Mouse (Mus musculus): ENCODE measurements around the gene Lhpp. TPM values are rescaled to one million over a fixed set of nuclear protein-coding genes. Genes with fewer than 3 reads are reported as not detected.

The Lhpp gene
- polyA plus RNA-seq, 1 experiment = 4.7 TPM

DNA sequence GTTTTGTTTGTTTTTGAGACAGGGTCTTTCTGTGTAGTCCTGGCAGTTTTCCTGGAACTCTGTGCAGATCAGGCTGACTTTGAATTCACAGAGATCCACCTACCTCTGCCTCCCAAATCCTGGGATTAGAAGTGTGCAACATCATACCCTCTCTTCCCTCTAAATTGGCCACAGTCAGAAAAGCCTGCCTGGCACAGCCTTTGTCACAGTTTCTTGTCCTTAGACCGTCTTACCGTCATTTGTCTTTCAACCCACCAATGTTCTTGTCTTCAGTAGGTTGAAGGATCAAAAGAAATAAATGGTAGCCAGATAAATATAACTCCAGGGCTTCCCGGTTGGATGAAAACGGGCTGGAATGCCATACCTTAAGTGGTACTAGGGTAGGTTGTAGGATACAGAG is 5.7 kb upstream of the Lhpp start:
- peaks cover 37% of the 10 kb centered on the region for H3K27me3 ChIP-seq (ENCODE audit: control insufficient read depth, insufficient read depth, insufficient read length)
- TF ChIP-seq TCF3 (IDR thresholded peaks at IDR 0.05; ENCODE audit: insufficient read length, low read depth) (no peak), POLR2AphosphoS2 (IDR thresholded peaks at IDR 0.05; ENCODE audit: insufficient read length, low read depth) (no peak), CEBPB (IDR thresholded peaks at IDR 0.05; ENCODE audit: insufficient read depth, poor library complexity, severe bottlenecking) (no peak), MYOD1 (IDR thresholded peaks at IDR 0.05; ENCODE audit: control insufficient read depth in 1 of 3, insufficient read length in 2 of 3, low read depth in 2 of 3) (no peak), E2F4 (IDR thresholded peaks at IDR 0.05; ENCODE audit: insufficient read depth) (no peak)
- H3K36me3 ChIP-seq (ENCODE audit: control insufficient read depth, insufficient read depth) = no peaks in the 10 kb centered on the region
- no peak overlapping the region for H3K4me3 ChIP-seq
- no peak overlapping the region for H3K4me2 ChIP-seq (ENCODE audit: low read depth)
- no peaks in the 10 kb centered on the region for H3K79me2 ChIP-seq (ENCODE audit: control insufficient read depth, insufficient read depth)
- H3ac ChIP-seq (ENCODE audit: control insufficient read depth, insufficient read length) = no peak overlapping the region

DNA sequence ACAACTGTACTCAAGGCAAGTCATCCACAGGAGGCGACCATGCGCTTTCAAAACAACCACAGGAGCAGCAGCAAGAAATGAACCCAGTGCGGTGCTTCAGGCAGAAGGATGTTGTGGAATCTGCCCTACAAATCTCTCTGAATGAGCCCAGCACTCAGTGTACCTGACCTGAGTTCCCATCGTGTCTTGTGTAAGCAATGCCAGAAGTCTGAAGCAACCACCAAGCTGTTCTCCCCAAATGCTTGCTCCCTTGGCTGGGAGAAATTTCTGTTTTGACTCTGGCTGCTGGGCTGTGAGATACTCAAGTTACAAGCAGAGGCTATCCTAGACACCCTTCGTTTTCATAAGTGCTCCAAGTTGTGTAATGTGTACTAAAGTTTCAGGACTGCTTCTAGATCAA is 4.7 kb upstream of the Lhpp start:
- Histone ChIP-seq H3K27me3 (ENCODE audit: control insufficient read depth, insufficient read depth, insufficient read length) (peaks cover 30% of the 10 kb centered on the region), H3K4me2 (ENCODE audit: low read depth) (no peak overlapping the region), H3K36me3 (ENCODE audit: control insufficient read depth, insufficient read depth) (no peaks in the 10 kb centered on the region), H3K4me3 (no peak overlapping the region), H3K79me2 (ENCODE audit: control insufficient read depth, insufficient read depth) (no peaks in the 10 kb centered on the region), H3ac (ENCODE audit: control insufficient read depth, insufficient read length) (no peak overlapping the region)
- TF ChIP-seq MYOG (IDR thresholded peaks at IDR 0.05; ENCODE audit: control insufficient read depth in 1 of 3, insufficient read depth in 1 of 3, insufficient read length in 2 of 3, low read depth in 2 of 3) (no peak), USF1 (IDR thresholded peaks at IDR 0.05; ENCODE audit: low read depth) (no peak), SRF (IDR thresholded peaks at IDR 0.05; ENCODE audit: control insufficient read depth, insufficient read length, low read depth) (no peak), TCF12 (IDR thresholded peaks at IDR 0.05; ENCODE audit: insufficient read depth, poor library complexity, severe bottlenecking) (no peak), E2F4 (IDR thresholded peaks at IDR 0.05; ENCODE audit: insufficient read depth) (no peak), POLR2AphosphoS2 (IDR thresholded peaks at IDR 0.05; ENCODE audit: insufficient read length, low read depth) (no peak), CEBPB (IDR thresholded peaks at IDR 0.05; ENCODE audit: insufficient read depth, poor library complexity, severe bottlenecking) (no peak), REST (IDR thresholded peaks at IDR 0.05; ENCODE audit: insufficient read depth, insufficient read length) (no peak), MYOD1 (IDR thresholded peaks at IDR 0.05; ENCODE audit: control insufficient read depth in 1 of 3, insufficient read length in 2 of 3, low read depth in 2 of 3) (no peak), POLR2A (IDR thresholded peaks at IDR 0.05; ENCODE audit: insufficient read length, low read depth) (no peak), MAX (IDR thresholded peaks at IDR 0.05; ENCODE audit: low read depth) (no peak), TCF3 (IDR thresholded peaks at IDR 0.05; ENCODE audit: insufficient read length, low read depth) (no peak)

DNA sequence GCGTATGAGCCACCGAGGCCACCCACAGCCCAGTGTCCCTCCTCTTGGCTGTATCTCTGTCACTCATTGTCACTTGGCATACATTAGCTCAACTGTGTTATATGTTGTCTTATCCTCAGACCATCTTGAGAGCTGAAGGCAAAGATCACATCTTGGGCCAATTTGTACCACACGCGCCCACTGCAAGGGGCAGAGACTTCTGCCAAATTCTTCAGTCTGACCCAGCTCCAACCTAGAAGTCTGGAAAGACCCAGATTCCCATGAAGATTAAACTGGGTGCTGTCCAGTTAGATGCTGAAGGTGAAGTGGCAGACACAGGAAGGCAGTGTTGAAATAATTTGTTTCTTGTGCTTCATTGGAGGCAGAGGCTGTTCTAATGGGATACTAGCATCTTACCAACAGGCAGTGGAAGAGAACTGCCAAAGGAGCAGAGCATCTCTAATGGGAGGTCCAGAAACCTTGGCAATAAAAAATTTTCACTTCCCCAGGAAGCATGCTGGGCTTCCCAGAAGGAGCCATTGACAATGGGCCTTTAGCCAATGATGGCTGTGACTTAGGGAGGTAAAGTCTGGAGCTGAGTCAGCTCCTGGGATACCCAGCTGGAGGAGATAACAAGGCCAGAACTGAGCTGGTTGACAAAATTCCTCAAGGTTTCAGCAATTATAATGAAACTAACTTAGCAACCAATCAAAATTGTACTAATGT is 2.0 kb upstream of the Lhpp start:
- no peak overlapping the region for H3ac ChIP-seq (ENCODE audit: control insufficient read depth, insufficient read length)
- H3K4me2 ChIP-seq (ENCODE audit: low read depth) = no peak overlapping the region
- H3K36me3 ChIP-seq (ENCODE audit: control insufficient read depth, insufficient read depth) = no peaks in the 10 kb centered on the region
- H3K4me3 ChIP-seq = no peak overlapping the region
- no peaks in the 10 kb centered on the region for H3K79me2 ChIP-seq (ENCODE audit: control insufficient read depth, insufficient read depth)
- peaks cover 16% of the 10 kb centered on the region for H3K27me3 ChIP-seq (ENCODE audit: control insufficient read depth, insufficient read depth, insufficient read length)
- no peak for TF ChIP-seq CEBPB (IDR thresholded peaks at IDR 0.05; ENCODE audit: insufficient read depth, poor library complexity, severe bottlenecking)
- no peak for TF ChIP-seq MAX (IDR thresholded peaks at IDR 0.05; ENCODE audit: low read depth)
- TF ChIP-seq MYOG (IDR thresholded peaks at IDR 0.05; ENCODE audit: control insufficient read depth in 1 of 3, insufficient read depth in 1 of 3, insufficient read length in 2 of 3, low read depth in 2 of 3) = no peak
- no peak for TF ChIP-seq REST (IDR thresholded peaks at IDR 0.05; ENCODE audit: insufficient read depth, insufficient read length)
- TF ChIP-seq TCF12 (IDR thresholded peaks at IDR 0.05; ENCODE audit: insufficient read depth, poor library complexity, severe bottlenecking) = no peak
- TF ChIP-seq POLR2AphosphoS2 (IDR thresholded peaks at IDR 0.05; ENCODE audit: insufficient read length, low read depth) = no peak
- TF ChIP-seq SRF (IDR thresholded peaks at IDR 0.05; ENCODE audit: control insufficient read depth, insufficient read length, low read depth) = no peak
- no peak for TF ChIP-seq TCF3 (IDR thresholded peaks at IDR 0.05; ENCODE audit: insufficient read length, low read depth)
- TF ChIP-seq POLR2A (IDR thresholded peaks at IDR 0.05; ENCODE audit: insufficient read length, low read depth) = no peak
- TF ChIP-seq E2F4 (IDR thresholded peaks at IDR 0.05; ENCODE audit: insufficient read depth) = no peak
- TF ChIP-seq MYOD1 (IDR thresholded peaks at IDR 0.05; ENCODE audit: control insufficient read depth in 1 of 3, insufficient read length in 2 of 3, low read depth in 2 of 3) = no peak
- no peak for TF ChIP-seq USF1 (IDR thresholded peaks at IDR 0.05; ENCODE audit: low read depth)

DNA sequence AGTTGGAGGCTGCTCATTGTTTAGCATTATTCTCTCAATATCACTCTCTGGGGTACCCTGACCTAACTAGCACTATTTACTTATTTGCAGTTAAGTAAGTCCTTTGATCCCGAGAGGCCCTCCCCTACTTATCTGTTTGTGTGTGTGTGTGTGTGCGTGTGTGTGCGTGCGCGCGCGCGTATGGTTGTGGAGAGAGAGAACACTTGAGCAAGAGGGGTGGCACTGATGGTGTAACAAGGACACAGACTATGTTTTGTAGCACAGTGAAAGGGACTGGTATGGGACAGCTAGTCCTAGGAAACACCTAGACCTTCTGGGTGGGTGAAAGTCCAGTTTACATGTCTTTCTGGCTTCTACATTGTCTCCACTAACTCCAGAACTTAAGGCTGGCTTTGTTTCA is 1.1 kb downstream of the Lhpp start:
- Histone ChIP-seq H3K4me3 (no peak overlapping the region), H3K79me2 (ENCODE audit: control insufficient read depth, insufficient read depth) (no peaks in the 10 kb centered on the region), H3K27me3 (ENCODE audit: control insufficient read depth, insufficient read depth, insufficient read length) (no peaks in the 10 kb centered on the region), H3K36me3 (ENCODE audit: control insufficient read depth, insufficient read depth) (no peaks in the 10 kb centered on the region), H3ac (ENCODE audit: control insufficient read depth, insufficient read length) (no peak overlapping the region), H3K4me2 (ENCODE audit: low read depth) (no peak overlapping the region)
- TF ChIP-seq MYOG (IDR thresholded peaks at IDR 0.05; ENCODE audit: control insufficient read depth in 1 of 3, insufficient read depth in 1 of 3, insufficient read length in 2 of 3, low read depth in 2 of 3) (no peak), MYOD1 (IDR thresholded peaks at IDR 0.05; ENCODE audit: control insufficient read depth in 1 of 3, insufficient read length in 2 of 3, low read depth in 2 of 3) (no peak), TCF3 (IDR thresholded peaks at IDR 0.05; ENCODE audit: insufficient read length, low read depth) (no peak), E2F4 (IDR thresholded peaks at IDR 0.05; ENCODE audit: insufficient read depth) (no peak), USF1 (IDR thresholded peaks at IDR 0.05; ENCODE audit: low read depth) (no peak), MAX (IDR thresholded peaks at IDR 0.05; ENCODE audit: low read depth) (no peak), TCF12 (IDR thresholded peaks at IDR 0.05; ENCODE audit: insufficient read depth, poor library complexity, severe bottlenecking) (no peak), POLR2AphosphoS2 (IDR thresholded peaks at IDR 0.05; ENCODE audit: insufficient read length, low read depth) (no peak), POLR2A (IDR thresholded peaks at IDR 0.05; ENCODE audit: insufficient read length, low read depth) (no peak), SRF (IDR thresholded peaks at IDR 0.05; ENCODE audit: control insufficient read depth, insufficient read length, low read depth) (no peak), REST (IDR thresholded peaks at IDR 0.05; ENCODE audit: insufficient read depth, insufficient read length) (no peak), CEBPB (IDR thresholded peaks at IDR 0.05; ENCODE audit: insufficient read depth, poor library complexity, severe bottlenecking) (no peak)

Data from myocyte (in vitro differentiated cells).